Mouse (Mus musculus): ENCODE measurements around the gene Aldh3b1.
"Not testable (repeated sequence)": the region's sequence is repeated elsewhere in the genome, so short reads cannot be mapped to it uniquely, and the experiment has no call there.

- TF ChIP-seq CTCF (IDR thresholded peaks at IDR 0.05; ENCODE audit: low read depth, low read length); POLR2A (IDR thresholded peaks at IDR 0.05; ENCODE audit: insufficient read depth, low read length); EP300 (IDR thresholded peaks at IDR 0.05; ENCODE audit: insufficient read depth, low read depth, low read length): not testable (repeated sequence)
Measured at GRCm38 (mm10) chr19:3961805-3962204, 32.2 kb upstream of the Aldh3b1 start.

Measured in ES-Bruce4 (cell line).